Mouse (Mus musculus) stomach, embryonic 14.5 days (tissue): Measurements from ENCODE around the gene Bcl9. TPM values are rescaled to one million over a fixed set of nuclear protein-coding genes. Genes with fewer than 3 reads are reported as not detected.

Experiments used
- ATAC-seq: fragments of 200-750 bp; cut with Nextera tagmentation; 2 replicates; pipeline ENCODE4 v1.8.0; 2017; ENCODE audit warnings: low read depth, moderate TSS enrichment; ENCODE audit not compliant: insufficient number of reproducible peaks, insufficient read depth, low FRiP score
- H3K27ac ChIP-seq: fragments of 300-500 bp; sonication (generic); 2 replicates; pipeline ENCODE4 v1.5.1; 2014; ENCODE audit warnings: mild to moderate bottlenecking, low read length, moderate library complexity, mixed read lengths
- H3K27me3 ChIP-seq: fragments of 300-500 bp; sonication (generic); 2 replicates; pipeline ENCODE4 v1.6.1; 2014; ENCODE audit warnings: low read length, control low read depth, mixed read lengths; ENCODE audit not compliant: control insufficient read depth, insufficient read depth
- H3K36me3 ChIP-seq: fragments of 300-500 bp; sonication (generic); 2 replicates; pipeline ENCODE4 v1.6.1; 2014; ENCODE audit warnings: mild to moderate bottlenecking, control low read depth, low read length, moderate library complexity, mixed read lengths; ENCODE audit not compliant: control insufficient read depth, insufficient read depth
- H3K4me1 ChIP-seq: fragments of 300-500 bp; sonication (generic); 2 replicates; pipeline ENCODE4 v1.6.1; 2014; ENCODE audit warnings: low read length, control low read depth, mixed read lengths; ENCODE audit not compliant: control insufficient read depth, insufficient read depth
- H3K4me2 ChIP-seq: fragments of 300-500 bp; sonication (generic); replicated peaks from 2 replicates; pipeline ENCODE4 v1.6.1; 2014; ENCODE audit warnings: low read depth, low read length, control low read depth
- H3K4me3 ChIP-seq: fragments of 300-500 bp; sonication (generic); 2 replicates; pipeline ENCODE4 v1.5.1; 2014; ENCODE audit warnings: low read depth, low read length, control low read depth
- H3K9ac ChIP-seq: fragments of 300-500 bp; sonication (generic); replicated peaks from 2 replicates; pipeline ENCODE4 v1.6.1; 2014; ENCODE audit warnings: low read depth, mild to moderate bottlenecking, control low read depth, low read length, moderate library complexity, mixed read lengths
- H3K9me3 ChIP-seq: fragments of 300-500 bp; sonication (generic); 2 replicates; pipeline ENCODE4 v1.6.1; 2016; ENCODE audit warnings: low read depth, low read length, control low read depth; ENCODE audit not compliant: control insufficient read depth
- WGBS: fragments of 180-500 bp; shearing (Covaris S2); extraction: QIAGEN DNeasy Blood & Tissue Kit; methylation state at CpG from one replicate; pipeline ENCODE4 v1.1.7; 2014; 5-methylcytosine and 5-hydroxymethylcytosine counted together
- polyA plus RNA-seq: library from polyadenylated mRNA; unstranded; fragments of >200 nt; fragmentation: Nextera tagmentation; extraction: Ambion mirVana; gene quantifications from 2 replicates; pipeline ENCODE4 v1.2.1, GENCODE M21; 2014

Bcl9 gene
- polyA plus RNA-seq, 1 experiment from 2014 or later, result 72.0 TPM

- H3K27me3 ChIP-seq, result no peaks in the 10 kb centered on the region
- H3K9ac ChIP-seq, result no peak overlapping the region
- H3K36me3 ChIP-seq, result peaks cover 4% of the 10 kb centered on the region; the same call in 1 of the 2 replicates
- no peaks in the 10 kb centered on the region for H3K9me3 ChIP-seq
- no peak for ATAC-seq
- peaks cover 7% of the 10 kb centered on the region for H3K4me1 ChIP-seq
- no peak overlapping the region for H3K4me2 ChIP-seq
- no peak overlapping the region for H3K4me3 ChIP-seq
- WGBS, result 96% methylated on average over 9 of the region's 9 CpGs
- no peak overlapping the region for H3K27ac ChIP-seq
Measured at GRCm38 (mm10) chr3:97284056-97284455, 13.7 kb downstream of the Bcl9 start.

DNA sequence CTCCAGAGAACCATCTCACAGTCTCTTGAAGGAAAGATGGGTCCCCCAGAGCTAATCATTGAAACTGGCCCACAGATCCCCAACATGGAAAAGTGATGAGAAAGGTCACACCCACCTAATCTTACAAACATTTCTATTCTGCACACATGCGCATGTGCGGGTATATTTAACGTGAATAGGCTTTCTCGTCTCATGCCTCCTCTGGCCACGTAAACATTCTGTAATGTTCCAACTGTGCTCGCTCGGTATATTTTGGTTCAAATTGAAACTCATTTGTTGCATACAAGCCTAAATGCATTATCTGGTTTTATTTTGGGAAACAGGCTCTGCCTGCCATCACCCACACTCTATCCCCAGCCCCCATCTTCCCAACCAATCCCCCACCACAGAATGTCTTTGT, 16.3 kb downstream of the Bcl9 start:
- Histone ChIP-seq H3K9ac (no peak overlapping the region), H3K36me3 (peaks cover 4% of the 10 kb centered on the region; the same call in 1 of the 2 replicates), H3K4me1 (0 out of 2 replicates have a peak, but pooled peaks cover 4% of the 10 kb centered on the region), H3K27me3 (no peaks in the 10 kb centered on the region), H3K4me3 (no peak overlapping the region), H3K4me2 (no peak overlapping the region), H3K27ac (no peak overlapping the region), H3K9me3 (no peaks in the 10 kb centered on the region)
- no peak for ATAC-seq
- WGBS, result 81% methylated on average over 7 of the region's 7 CpGs

DNA sequence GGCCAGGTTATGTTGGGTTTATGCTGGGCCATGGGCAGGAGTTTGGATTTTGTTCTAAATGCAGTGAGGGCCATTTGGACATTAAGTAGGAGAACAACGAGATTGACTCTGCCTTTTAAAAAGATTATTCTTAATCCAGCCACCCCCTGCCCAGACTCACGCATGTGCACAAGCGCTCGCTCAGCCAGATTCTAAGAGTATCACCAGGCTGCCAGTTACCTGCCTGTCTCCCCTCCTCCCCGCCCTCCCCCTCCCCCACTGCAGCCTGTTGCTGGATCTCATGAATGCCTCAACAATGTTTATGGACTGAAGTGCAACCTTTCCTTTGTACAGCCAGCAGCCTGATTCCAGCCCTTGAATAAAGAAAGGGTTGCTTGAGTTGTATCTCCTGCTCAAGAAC, 22.0 kb downstream of the Bcl9 start:
- Histone ChIP-seq H3K9me3 (no peaks in the 10 kb centered on the region), H3K4me3 (no peak overlapping the region), H3K36me3 (peaks cover 6% of the 10 kb centered on the region; the same call in 1 of the 2 replicates), H3K4me1 (0 out of 2 replicates have a peak, but pooled peaks cover 3% of the 10 kb centered on the region), H3K27me3 (no peaks in the 10 kb centered on the region), H3K4me2 (no peak overlapping the region), H3K9ac (no peak overlapping the region), H3K27ac (no peak overlapping the region)
- ATAC-seq, result no peak
- WGBS, result 74% methylated on average over 5 of the region's 5 CpGs

- Histone ChIP-seq H3K9me3 (no peaks in the 10 kb centered on the region), H3K4me1 (0 out of 2 replicates have a peak, but pooled peaks cover 3% of the 10 kb centered on the region), H3K4me2 (no peak overlapping the region), H3K9ac (no peak overlapping the region), H3K27me3 (no peaks in the 10 kb centered on the region), H3K4me3 (no peak overlapping the region), H3K36me3 (peaks cover 6% of the 10 kb centered on the region; the same call in 1 of the 2 replicates), H3K27ac (no peak overlapping the region)
- 79% methylated on average over 15 of the region's 15 CpGs for WGBS
- ATAC-seq, result no peak
Measured at GRCm38 (mm10) chr3:97274516-97275230, 23.0 kb downstream of the Bcl9 start.

GRCm38 (mm10) chr3:97273876-97274275, 23.8 kb downstream of the Bcl9 start:
- Histone ChIP-seq H3K27me3 (no peaks in the 10 kb centered on the region), H3K4me1 (0 out of 2 replicates have a peak, but pooled peaks cover 3% of the 10 kb centered on the region), H3K4me2 (no peak overlapping the region), H3K9me3 (no peaks in the 10 kb centered on the region), H3K36me3 (peaks cover 6% of the 10 kb centered on the region; the same call in 1 of the 2 replicates), H3K9ac (no peak overlapping the region), H3K4me3 (no peak overlapping the region), H3K27ac (no peak overlapping the region)
- 85% methylated on average over 5 of the region's 5 CpGs for WGBS
- no peak for ATAC-seq

DNA sequence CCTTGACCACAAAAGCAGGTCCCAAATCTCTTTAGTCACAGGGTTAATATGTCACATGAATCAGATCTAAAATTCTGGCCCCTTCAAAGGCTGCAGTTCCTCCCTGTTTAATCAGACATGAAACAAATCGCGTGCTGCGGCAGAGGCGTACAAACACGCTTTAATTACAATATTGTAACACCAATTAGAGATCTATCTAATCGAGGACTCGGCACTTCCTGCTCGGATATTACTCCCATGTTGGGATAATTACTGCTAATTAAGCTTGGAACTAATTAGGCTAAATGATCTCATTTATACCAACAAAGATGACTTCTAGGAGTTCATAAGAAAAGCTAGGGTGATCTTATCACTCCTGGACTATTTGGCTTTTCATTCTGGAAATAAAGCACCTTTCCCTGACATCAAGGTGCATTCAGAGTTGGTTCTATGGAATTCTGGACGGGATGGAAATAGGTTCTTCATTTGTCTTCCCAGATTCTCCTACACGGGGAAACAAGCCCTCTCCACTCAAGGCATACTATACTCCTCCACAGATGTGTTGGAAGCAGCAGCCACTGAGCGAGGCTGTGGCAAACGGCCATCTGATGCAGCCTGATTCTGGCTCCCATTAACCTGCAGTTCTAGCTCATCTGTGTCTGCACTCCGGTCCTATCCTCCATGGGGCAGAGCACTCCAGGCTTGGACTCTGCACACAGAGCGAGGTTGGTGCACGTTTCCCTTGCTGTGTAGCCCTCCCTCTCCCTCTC, 31.9 kb downstream of the Bcl9 start:
- no peaks in the 10 kb centered on the region for H3K27me3 ChIP-seq
- WGBS, result 80% methylated on average over 15 of the region's 15 CpGs
- H3K4me2 ChIP-seq, result no peak overlapping the region
- no peaks in the 10 kb centered on the region for H3K36me3 ChIP-seq
- no peak overlapping the region for H3K27ac ChIP-seq
- no peak for ATAC-seq
- H3K9ac ChIP-seq, result no peak overlapping the region
- no peaks in the 10 kb centered on the region for H3K9me3 ChIP-seq
- H3K4me3 ChIP-seq, result no peak overlapping the region
- H3K4me1 ChIP-seq, result no peaks in the 10 kb centered on the region

DNA sequence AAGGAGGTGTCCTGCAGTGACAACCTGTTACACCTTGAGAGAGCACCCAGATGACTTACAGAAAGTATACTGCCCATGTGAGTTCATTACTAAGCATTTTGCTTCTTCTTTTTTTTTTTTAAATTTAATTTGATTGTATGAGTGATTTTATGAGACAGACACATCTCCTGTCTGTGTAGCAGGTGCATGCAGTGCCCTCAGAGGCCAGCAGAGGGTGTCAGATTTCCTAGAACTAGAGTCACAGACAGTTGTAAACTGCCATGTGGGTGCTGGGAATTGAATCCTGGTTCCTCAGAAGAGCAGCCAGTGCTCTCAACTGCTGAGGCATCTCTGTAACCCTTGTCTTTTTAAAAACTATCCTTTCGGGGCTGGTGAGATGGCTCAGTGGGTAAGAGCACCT, 35.5 kb downstream of the Bcl9 start:
- Histone ChIP-seq H3K27ac (no peak overlapping the region), H3K36me3 (no peaks in the 10 kb centered on the region), H3K4me1 (no peaks in the 10 kb centered on the region), H3K9ac (no peak overlapping the region), H3K9me3 (peaks cover 4% of the 10 kb centered on the region; the same call in 1 of the 2 replicates), H3K27me3 (no peaks in the 10 kb centered on the region), H3K4me3 (no peak overlapping the region), H3K4me2 (no peak overlapping the region)
- no peak for ATAC-seq
- 87% methylated on average over 1 of the region's 1 CpGs for WGBS

DNA sequence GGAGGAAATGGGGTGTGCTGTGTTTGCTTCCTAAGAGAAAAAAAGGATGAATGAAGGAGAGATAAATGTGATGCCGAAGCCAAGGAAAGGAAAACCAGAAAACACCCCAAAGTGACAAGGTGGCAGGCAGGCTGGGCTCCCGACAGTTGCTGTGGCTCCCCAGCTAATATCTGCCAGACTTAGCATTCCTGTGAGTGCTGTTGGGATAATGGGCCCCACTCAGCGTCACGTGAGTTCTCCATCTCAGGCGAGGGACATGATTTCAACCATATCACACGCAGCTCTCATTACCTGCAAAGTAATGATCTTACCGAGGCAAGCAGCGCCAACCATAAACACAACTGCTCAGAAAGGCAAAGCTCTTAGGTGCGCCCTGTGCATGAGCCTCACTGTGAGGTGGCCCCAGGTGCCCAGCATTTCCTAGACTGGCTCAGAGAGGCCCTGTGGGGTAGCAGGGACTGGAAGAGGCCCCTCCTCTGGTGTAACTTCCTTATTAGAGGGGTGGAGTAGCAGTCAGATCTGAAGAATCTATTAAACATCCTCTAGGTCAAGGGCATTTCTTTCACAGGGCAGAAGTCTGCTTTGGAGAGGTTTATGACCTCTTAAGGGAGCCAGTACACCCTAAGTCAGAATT, 41.9 kb downstream of the Bcl9 start:
- Histone ChIP-seq H3K27me3 (no peaks in the 10 kb centered on the region), H3K36me3 (no peaks in the 10 kb centered on the region), H3K4me1 (peaks cover 31% of the 10 kb centered on the region), H3K4me2 (no peak overlapping the region), H3K27ac (no peak overlapping the region), H3K4me3 (no peak overlapping the region), H3K9me3 (peaks cover 4% of the 10 kb centered on the region; the same call in 1 of the 2 replicates), H3K9ac (no peak overlapping the region)
- WGBS, result 36% methylated on average over 9 of the region's 9 CpGs
- ATAC-seq, result peak; percentile 65; the same call in 1 of the 2 replicates
